Mouse (Mus musculus): Measurements from ENCODE around the gene Ampd1. TPM values are rescaled to one million over a fixed set of nuclear protein-coding genes. Genes with fewer than 3 reads are reported as not detected.
"Not testable (repeated sequence)": the region's sequence is repeated elsewhere in the genome, so short reads cannot be mapped to it uniquely, and the experiment has no call there.

The Ampd1 gene
- total RNA-seq, 2 experiments from 2014 or later = not detected

- DNase-seq = peak; percentile 64 to 69
Observed at GRCm38 (mm10) chr3:103102454-103103390, 28.9 kb downstream of the Ampd1 start, which contains the start of gene Dennd2c. Gene Dennd2c (plus strand): TSS chr3:103102604.

- no peak for DNase-seq
Observed at GRCm38 (mm10) chr3:103107565-103108240, 33.9 kb downstream of the Ampd1 start.

GRCm38 (mm10) chr3:103112216-103112615 lies 38.4 kb downstream of the Ampd1 start:
- DNase-seq = no peak

- no peak for DNase-seq
Observed at GRCm38 (mm10) chr3:103123636-103124035, 49.8 kb downstream of the Ampd1 start.

GRCm38 (mm10) chr3:103126138-103126537 lies 52.3 kb downstream of the Ampd1 start:
- DNase-seq = no peak

- no peak for DNase-seq
Observed at GRCm38 (mm10) chr3:103127177-103127576, 53.4 kb downstream of the Ampd1 start.

GRCm38 (mm10) chr3:103127721-103128120 lies 53.9 kb downstream of the Ampd1 start:
- DNase-seq = no peak

- DNase-seq = no peak
Observed at GRCm38 (mm10) chr3:103128251-103128650, 54.4 kb downstream of the Ampd1 start.

- DNase-seq = no peak
Observed at GRCm38 (mm10) chr3:103129367-103130159, 55.7 kb downstream of the Ampd1 start.

- DNase-seq = peak; percentile 11 to 16
Observed at GRCm38 (mm10) chr3:103130236-103130751, 56.5 kb downstream of the Ampd1 start.

- no peak for DNase-seq
Observed at GRCm38 (mm10) chr3:103133098-103133497, 59.3 kb downstream of the Ampd1 start.

GRCm38 (mm10) chr3:103136414-103137077 lies 62.7 kb downstream of the Ampd1 start:
- no peak for DNase-seq

- no peak for DNase-seq
Observed at GRCm38 (mm10) chr3:103139047-103139446, 65.2 kb downstream of the Ampd1 start.

- DNase-seq = not testable (repeated sequence)
Observed at GRCm38 (mm10) chr3:103140095-103140838, 66.5 kb downstream of the Ampd1 start.

- peak in 1 of 2 experiments; percentile 12 for DNase-seq
Observed at GRCm38 (mm10) chr3:103141287-103141686, 67.5 kb downstream of the Ampd1 start.

- DNase-seq = no peak
Observed at GRCm38 (mm10) chr3:103142366-103142765, 68.6 kb downstream of the Ampd1 start.

GRCm38 (mm10) chr3:103145336-103145735 lies 71.5 kb downstream of the Ampd1 start:
- DNase-seq = no peak

GRCm38 (mm10) chr3:103145791-103146190 lies 72.0 kb downstream of the Ampd1 start:
- no peak for DNase-seq

- DNase-seq = no peak
Observed at GRCm38 (mm10) chr3:103146330-103147166, 72.7 kb downstream of the Ampd1 start.

GRCm38 (mm10) chr3:103147775-103148174 lies 74.0 kb downstream of the Ampd1 start:
- DNase-seq = no peak

Data from layer of hippocampus, postnatal 36 days (tissue).